Mouse (Mus musculus): ENCODE measurements at regions not wholly inside any gene's neighbourhood (a gene's known extent, or its start where the extent isn't known, plus 50 kb on each side); places are given as distances from the start of the nearest gene placed in this dataset.

DNA sequence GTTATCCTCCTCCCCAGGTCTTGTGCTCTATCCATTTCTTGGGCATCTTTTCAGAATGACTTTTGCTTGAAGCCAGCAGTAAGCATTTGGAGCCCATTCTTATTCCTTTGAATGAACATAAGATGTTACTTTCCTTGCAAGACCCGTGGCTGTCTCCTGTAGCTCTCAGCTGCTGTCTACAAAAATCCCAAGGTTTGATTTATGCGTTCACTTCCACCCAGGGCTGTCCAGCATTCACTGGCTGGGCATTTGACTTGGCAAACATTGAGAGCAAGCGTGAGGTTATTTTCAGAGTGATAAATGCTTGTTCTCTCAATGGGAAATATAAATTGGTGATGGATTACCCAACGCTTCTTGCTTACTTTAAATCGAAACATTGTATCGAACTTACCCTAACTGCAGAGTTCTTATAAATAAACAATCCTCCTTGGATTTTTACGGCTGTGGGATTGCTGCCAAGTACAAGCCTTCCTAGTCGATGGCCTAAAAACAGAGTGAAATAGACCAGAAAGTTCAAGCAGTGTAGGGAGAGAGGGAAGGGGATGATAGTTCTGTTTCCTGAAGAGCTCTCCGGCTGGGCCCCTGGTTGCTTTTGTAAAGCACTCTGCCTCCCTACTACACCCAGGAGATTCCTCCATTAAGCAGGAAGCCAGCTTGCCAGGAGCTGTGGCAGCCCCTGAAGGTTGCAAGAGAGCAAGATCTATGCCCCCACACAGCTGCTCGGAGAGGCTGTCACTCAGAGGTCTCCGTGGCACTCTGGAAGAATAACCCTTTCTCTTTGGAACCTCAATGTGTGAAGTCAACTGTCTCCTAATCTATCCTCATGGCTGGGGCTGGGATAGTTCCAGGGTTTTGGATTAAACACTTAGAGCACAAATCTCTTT lies 210.1 kb downstream of the Mex3b start:
- DNase-seq (ENCODE audit: low spot score in 2 of 2): no peak

DNA sequence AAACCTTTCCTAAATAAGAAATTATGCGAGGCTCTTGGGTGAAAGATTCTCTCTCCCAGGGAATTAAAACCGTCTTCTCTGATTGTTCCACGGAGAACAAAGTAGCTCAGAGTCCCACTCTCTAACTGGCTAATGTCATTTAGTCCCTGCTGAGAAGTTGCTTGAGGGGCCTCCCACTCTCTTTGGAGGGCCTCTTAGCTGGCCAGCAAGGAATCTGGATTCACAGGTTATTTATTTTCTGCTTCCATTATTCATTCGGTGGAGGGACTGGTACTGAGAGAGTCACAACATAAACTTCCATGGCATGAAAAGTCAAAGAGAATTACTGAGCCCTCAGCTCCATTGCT lies 210.8 kb downstream of the Mex3b start:
- DNase-seq (ENCODE audit: low spot score in 2 of 2): no peak

DNA sequence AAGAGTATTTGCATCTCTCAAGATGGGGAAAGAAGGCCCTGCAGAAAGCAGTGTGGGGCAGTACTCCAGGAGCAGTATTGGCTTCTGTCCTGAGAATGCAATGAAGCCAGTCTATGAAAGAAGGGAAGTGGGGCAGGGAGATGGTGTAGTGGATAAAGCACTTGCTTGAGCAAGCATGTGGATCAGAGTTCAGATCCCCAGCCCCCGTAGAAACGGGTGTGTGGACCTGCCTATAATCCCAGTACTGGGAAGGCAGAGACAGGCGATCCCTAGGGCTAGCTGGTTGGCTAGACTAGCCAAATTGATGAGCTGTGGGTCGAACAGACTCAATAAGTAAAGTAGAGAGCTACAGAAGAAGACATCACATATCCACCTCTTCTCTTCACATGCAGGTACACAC lies 211.6 kb downstream of the Mex3b start:
- DNase-seq (ENCODE audit: low spot score in 2 of 2): no peak

DNA sequence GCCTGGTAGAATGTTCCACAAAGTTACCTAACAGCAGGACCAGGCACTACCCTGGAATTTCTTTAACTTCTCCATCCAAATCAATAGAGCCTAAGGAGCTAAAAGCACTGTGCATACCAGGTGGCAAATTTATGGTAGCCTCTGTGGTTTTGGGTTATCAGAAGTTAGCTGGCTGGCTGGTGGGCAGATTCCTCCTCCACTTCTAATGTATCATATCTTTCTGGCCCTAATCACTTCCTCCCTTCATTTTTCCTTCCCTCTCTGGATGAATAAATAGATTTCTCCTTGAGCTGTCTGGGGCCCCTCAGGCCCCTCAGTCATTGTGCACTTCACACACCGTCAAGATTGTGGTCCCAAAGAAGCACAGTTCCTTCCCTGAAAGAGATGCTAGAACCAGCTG lies 212.7 kb downstream of the Mex3b start:
- no peak for DNase-seq (ENCODE audit: low spot score in 2 of 2)

DNA sequence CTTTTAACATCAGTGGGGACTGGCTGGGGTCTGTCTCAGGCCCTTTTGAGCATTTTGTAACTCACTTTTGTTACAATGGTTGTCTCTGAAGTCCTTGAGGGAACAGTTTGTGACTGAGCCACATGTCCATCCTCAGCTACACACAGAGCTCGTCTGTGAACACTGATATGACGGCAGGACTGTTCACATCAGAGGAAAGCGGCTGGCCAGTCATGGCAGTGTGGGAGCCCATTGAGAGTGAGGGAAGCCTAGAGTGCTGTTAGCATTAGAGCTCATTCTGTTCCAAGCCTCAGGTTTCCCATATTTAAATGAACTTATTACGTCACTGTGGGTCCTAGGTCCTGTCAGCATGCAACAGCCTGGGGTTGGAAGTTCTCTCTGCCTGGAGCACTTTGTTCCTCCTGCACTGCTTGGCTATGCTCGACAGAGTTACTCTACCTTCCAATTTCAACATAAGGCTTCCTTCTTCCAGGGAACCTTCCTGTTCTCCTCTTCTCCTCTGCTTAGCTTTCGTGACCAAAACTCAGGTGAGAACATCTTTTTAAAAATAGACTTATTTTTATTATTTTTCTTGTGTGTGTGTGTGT lies 217.5 kb downstream of the Mex3b start:
- no peak for DNase-seq (ENCODE audit: low spot score in 2 of 2)

DNA sequence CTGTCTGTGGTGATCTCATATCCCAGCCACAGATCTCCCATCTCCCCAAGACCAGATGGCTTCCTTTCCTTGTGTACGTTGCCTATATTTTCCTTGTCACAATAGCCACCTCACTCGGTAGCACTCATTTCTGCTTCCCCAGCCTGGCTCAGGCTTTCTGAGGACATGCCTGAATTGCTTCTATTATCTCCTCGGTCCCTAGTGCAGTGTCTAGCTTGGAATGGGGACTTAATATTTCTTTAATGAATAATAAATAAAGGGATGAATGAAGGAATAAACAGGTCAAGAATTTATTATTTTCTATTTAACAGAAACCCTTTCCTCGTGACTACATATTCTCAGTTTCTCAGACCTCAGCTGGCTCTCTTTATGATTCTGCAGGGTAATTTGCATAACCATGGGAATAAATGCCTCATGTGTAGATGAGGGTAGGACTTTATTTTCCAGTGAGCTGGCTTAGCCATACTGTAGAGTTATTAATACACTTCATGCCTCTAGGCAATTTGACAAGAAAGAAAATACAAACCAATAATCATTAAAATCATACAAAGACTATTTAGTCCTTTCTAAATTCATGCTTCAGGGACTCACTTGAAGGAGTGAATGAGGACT lies 218.5 kb downstream of the Mex3b start:
- DNase-seq (ENCODE audit: low spot score in 2 of 2): no peak

DNA sequence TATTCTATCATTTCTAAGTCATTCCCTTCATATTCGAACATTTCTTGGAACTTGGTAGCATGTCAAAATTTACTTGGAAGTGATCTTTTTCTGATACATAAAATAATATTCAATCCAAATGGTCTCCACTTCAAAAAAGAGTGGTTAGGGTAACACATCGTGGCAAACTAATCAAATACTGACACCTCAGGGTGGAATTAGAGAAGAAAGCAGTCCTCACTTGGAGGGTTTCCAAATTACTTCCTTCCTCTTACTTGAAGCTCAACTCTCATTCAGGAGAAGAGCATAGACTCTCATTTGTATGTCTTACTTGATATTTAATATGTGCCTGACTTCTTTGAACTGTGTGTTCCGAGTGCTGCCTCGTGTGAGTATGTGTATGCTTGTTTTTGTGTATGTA lies 220.3 kb downstream of the Mex3b start:
- no peak for DNase-seq (ENCODE audit: low spot score in 2 of 2)

DNA sequence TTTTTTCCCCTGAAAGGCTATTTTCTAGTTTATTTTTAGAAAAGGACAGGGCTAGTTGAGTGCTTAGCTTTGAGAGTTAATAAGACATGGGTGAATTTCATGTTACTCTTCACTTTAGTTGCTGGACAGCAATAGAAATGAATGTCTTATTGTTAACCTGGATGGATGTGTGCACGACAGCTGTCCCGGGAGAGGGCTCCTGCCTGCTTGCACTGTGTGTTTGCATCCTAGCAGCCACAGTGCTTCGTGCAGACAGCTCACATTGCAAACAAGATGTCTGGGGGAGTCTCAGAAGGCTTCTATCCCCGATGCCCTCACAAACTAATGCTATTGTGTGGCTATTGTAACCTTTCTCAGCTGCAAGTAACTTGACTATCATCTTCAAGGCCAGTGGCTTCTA lies 221.0 kb downstream of the Mex3b start:
- DNase-seq (ENCODE audit: low spot score in 2 of 2): no peak

DNA sequence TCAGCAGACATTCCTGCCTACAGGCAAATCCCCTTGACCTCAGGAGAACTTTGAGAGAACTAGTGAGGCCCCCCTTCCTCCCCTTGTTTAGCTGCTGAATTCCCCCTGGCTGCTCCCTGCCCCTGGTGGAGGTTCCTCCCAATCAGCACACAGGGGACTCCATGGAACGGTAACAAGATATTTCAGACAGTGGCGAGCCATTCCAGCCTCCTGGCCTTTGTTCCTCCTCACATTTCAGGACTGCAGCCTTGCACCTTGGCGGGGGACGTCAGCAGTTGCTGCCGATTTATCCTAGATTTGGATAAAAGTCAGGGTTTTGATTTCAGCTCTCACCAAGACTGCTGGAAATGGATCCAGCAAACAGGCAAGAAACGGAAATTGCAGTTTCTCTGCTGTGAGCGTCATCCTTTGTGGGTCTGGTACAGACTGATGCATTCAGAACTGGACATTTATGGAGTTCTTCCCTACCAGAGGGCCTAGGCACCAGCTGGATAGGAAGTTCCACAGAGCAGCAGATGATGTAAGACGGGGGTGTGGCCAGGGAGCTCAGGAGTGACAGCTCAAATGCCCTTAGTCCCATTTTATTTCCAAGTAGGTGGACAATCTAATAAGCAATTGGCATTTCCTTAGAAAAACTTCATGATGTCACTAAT lies 222.3 kb downstream of the Mex3b start:
- no peak for DNase-seq (ENCODE audit: low spot score in 2 of 2)

DNA sequence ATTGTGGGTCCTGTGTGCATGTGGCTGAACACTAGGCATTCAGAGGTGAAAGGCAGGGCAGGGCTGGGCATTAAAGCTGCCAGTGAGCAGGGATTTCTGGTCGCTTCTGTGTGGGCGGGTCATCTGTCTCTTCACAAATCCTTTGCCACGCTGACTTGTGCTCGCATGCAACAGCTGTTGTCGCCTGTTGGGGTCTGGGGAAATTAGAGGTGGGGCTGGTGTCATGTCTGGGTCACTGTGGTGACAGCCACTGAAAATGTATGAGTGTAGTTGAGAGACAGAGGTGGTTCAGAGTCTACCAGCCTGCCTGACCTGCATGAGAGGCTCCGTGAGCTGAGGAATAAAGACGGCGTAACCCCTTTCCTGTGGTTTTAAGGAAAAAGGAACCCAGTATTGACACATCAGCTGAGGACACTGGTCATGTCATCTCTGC lies 226.8 kb downstream of the Mex3b start:
- DNase-seq (ENCODE audit: low spot score in 2 of 2): no peak

DNA sequence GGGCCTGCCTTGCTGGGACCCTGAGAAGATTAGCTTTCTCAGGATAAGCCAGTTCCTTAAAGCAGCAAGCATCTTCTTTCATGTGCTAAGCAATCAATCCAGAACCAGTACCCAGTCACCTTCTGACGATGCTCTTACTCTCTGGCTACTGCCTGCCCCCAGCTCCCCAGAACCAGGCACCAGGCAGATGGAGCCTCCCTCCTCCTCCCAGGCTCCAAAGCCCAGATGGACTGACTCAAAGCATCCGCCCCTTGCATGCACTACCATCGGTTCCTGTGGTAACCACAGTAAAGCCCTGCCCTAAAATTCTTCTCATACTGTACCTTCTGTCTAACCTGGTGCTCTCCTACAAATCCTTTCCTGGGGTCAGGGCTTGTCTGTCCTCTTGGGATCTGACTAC lies 227.8 kb downstream of the Mex3b start:
- no peak for DNase-seq (ENCODE audit: low spot score in 2 of 2)

DNA sequence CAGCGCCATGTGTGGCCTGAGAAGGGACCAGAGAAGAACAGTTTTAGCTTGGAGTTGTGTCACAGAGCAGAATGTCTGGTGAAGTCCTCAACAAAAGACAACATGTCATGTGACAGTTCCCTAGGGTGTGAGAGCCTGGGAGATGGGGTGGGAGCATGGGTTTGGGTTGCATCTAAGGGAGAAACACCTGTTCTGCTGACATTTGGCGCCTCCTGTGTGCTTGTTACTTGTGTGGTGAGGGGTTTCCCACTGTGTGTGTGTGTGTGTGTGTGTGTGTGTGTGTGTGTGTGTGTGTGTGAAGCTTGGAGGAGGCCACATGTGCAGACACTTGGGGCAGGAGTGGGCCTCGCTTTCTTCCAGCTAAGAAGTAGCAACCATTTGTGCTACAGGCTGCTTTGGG lies 228.5 kb downstream of the Mex3b start:
- DNase-seq (ENCODE audit: low spot score in 2 of 2): no peak

DNA sequence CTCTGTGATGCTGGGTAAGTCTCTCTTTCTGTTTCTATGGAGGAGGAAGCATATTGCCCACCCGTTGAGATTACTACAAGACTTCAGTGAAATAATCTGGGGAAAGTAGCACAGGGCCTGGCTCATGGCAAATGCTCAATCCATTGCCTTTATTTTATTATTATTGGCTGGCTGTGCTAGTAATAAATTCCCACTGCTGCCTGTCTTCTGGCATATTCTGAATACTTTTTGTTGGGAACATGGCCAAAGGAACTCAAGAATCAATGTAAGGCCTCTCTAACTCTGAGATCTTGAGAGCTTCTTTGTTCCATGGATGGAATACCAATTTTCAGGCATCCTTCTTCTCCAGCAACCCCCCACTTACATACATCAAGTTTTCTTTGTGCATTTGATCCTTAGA lies 237.3 kb downstream of the Mex3b start:
- no peak for DNase-seq (ENCODE audit: low spot score in 2 of 2)

DNA sequence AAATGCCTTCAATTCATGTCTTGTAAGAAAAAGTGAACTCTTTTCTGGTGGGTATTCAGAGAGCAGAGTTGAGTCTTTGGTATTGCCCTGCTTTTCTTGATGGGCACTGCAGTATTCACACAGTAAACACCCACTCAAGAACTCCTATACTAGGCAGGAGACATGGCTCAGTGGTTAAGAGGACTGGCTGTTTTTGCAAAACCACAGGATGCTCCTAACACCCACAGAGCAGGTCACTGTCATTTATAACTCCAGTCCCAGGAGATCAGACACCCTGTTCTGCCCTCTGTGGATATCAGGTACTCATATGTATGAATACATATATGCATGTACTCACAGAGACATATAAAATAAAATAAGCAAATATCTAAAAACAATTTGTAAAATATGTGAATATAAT lies 238.5 kb downstream of the Mex3b start:
- DNase-seq (ENCODE audit: low spot score in 2 of 2): no peak

DNA sequence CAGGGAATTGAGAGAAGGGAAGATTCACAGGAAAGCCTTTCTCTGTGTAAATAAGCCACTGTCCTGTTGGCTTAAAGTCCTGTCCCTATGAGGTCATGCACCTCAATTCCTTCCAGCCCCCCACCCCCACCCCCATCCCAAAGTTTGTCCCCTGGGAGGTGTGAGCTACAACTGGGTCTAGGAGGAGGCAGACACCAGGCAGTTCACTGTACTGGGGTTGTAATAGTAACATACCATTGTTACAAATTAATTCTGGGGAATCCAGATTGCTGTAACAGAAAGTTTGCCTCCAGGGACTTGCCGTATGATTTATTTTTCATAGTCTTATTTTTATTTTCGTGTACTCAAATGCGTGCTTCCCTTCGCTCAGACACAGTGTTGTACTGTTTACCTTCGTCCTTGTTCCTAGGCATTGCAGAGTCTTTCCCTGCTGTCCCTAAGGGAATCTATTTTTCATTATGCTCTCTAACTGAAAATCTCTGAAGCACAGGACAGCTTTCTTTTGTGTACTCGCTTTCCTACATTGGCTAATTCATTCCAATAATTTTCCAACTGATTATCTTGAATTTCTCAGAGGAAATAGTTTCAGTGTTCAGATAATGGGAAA lies 244.2 kb downstream of the Mex3b start:
- no peak for DNase-seq (ENCODE audit: low spot score in 2 of 2)

DNA sequence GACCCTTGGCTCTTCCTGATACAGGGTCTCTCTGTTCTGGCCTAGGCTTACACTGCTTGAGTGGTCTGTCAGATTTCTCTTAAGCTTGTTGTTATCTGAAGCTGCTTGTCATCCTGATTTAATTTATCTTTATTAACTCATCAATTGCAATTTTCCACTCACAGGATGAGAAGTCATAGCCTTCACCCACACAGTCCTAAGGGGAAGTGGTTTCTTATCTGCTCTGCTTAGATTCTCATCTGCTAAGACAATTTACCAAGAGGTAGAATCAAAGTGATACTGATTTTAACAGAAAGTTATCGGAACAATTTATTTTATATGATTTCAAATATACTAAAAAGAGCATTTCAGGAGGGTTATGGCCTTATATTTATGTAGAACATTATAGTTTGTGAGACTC lies 249.4 kb downstream of the Mex3b start:
- DNase-seq (ENCODE audit: low spot score in 2 of 2): no peak

DNA sequence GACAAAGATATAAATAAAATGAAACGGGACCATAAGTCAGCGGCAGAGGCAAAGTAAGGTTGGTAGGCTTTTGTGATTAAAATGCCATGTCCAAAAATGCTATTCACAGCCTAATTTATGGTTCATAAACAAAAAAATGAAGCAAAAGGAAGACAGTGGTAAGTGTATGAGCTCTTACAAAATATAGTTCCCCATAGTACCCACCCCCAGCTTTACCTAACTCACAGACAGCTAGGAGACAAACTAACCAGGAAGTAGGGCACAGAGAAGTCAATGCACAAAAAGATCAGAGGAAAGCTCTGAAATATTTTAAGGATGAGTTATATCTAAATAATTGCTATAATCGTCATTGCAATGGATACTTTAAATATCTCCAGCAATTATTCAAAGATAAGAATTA lies 249.9 kb downstream of the Mex3b start:
- DNase-seq (ENCODE audit: low spot score in 2 of 2): no peak

DNA sequence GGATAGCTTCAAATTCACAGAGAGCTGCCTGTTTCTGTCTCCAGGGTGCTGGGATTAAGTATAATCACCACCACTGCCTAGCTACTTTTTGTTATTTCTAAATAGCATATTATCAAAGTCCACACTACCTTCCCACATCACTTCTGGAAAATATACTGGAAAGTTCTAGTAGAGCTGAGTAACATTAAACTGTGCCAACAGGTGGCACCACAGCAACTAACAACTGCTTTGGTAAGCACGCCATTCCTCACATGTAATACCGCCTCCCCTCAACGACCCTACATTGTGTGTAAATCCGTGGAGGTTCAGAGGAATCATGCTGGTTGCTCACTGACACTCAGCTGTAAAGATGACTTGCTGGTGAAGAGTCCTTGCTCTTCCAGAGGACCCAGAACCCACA lies 259.1 kb downstream of the Mex3b start:
- no peak for DNase-seq (ENCODE audit: low spot score in 2 of 2)

DNA sequence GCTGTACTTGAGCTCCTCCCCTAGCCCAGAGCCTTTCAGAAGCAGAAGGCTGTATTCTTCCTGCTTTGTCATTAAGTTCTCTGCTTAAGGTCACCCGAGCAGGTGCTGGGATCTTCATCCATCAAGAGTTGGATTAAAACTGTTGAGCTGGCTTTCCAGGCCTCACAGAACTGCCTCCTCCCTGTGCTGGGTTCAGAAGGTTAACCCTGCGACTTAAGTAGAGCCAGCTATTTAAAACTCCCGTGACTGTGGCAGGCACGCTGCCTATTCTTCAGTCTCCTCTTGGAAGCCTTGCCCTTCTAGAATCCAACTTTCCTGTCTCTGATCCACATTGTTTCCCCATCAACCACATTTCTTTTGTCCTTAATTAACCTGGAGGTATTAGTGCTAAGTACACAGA lies 273.1 kb downstream of the Mex3b start:
- no peak for DNase-seq (ENCODE audit: low spot score in 2 of 2)

DNA sequence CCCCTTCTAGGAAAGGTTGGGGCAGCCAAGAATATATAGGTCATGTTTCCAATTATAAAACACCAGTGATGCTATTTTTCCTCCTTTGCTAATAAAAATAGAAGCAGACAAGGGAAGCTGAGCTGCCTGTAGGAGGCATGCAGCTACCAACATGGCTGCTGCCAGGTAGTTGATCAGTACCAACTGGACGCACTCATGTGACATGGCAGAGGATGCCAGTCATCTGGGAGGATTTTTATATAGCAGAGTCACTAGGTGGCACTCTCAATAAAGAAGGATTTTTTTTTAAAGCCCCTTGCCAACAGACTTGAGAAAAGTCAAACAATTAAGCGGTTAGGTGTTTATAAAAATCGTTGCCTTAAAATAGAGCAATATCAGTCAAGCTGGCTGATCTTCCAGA lies 273.5 kb downstream of the Mex3b start:
- DNase-seq (ENCODE audit: low spot score in 2 of 2): no peak

DNA sequence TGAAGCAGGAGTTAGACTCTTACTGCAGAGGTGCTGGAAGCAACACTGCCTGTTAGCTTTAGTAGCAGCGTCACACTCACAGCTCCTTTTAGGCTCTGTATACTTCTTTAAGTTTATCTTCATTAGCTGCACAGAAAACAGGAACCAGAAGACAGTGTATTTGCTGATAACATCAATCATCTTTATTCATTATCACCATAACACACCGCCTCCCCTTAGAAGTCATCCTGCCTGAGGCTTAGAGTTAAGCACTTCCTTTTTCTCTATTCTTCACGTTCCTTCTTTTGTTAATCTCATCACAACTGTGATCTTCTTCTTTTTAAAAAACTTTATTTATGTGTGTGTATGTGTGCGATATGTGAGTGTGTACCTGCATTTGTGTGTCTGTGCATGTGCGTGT lies 276.9 kb downstream of the Mex3b start:
- DNase-seq (ENCODE audit: low spot score in 2 of 2): no peak

DNA sequence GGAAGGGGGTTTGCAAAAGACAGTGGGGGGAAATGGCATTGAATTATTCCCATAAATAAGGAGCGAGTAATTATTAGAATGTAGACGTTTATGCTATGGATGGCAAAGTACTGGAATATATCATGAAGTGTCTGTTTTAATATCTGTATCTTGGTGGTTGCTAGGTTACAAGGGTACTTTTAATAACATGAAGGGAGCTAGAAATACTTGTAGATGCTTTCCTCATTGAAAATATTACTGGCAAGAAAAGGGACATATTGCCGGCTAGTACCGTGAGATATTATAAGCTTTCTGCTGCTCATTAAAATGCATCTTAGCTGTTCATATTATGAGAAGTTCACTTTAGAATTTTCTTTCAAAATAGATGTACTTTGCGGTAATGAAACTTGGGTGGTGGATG lies 278.4 kb downstream of the Mex3b start:
- no peak for DNase-seq (ENCODE audit: low spot score in 2 of 2)
